Mouse (Mus musculus) myocyte (in vitro differentiated cells): ENCODE results near the gene Ulk3.

Experiments used
- CEBPB ChIP-seq: IDR thresholded peaks from 2 replicates; pipeline ENCODE4 v1.6.1; 2011; ENCODE audit warnings: mild to moderate bottlenecking, moderate library complexity; ENCODE audit not compliant: poor library complexity, insufficient read depth, severe bottlenecking
- E2F4 ChIP-seq: IDR thresholded peaks from one replicate; pipeline ENCODE4 v1.6.1; 2011; ENCODE audit warnings: mild to moderate bottlenecking, control low read depth, moderate library complexity; ENCODE audit not compliant: insufficient read depth
- MAX ChIP-seq: IDR thresholded peaks from one replicate; pipeline ENCODE4 v1.6.1; 2011; ENCODE audit warnings: low read depth, mild to moderate bottlenecking, control low read depth
- MYOG ChIP-seq, 3 experiments: IDR thresholded peaks; one replicate each; pipeline ENCODE4 v1.6.1; 2011; ENCODE audit warnings: control low read depth in 2 of 3, low read depth in 2 of 3, mild to moderate bottlenecking in 2 of 3; ENCODE audit not compliant: insufficient read length in 2 of 3, control insufficient read depth in 1 of 3, insufficient read depth in 1 of 3
- POLR2A ChIP-seq: IDR thresholded peaks from one replicate; pipeline ENCODE4 v1.6.1; 2011; ENCODE audit warnings: low read depth, mild to moderate bottlenecking, control low read depth, moderate library complexity; ENCODE audit not compliant: insufficient read length
- POLR2AphosphoS2 ChIP-seq: IDR thresholded peaks from one replicate; pipeline ENCODE4 v1.6.1; 2011; ENCODE audit warnings: low read depth, control low read depth; ENCODE audit not compliant: insufficient read length
- REST ChIP-seq: IDR thresholded peaks from one replicate; pipeline ENCODE4 v1.6.1; 2011; ENCODE audit warnings: mild to moderate bottlenecking, control low read depth, moderate library complexity; ENCODE audit not compliant: insufficient read depth, insufficient read length
- SRF ChIP-seq: IDR thresholded peaks from one replicate; pipeline ENCODE4 v1.6.1; 2011; ENCODE audit warnings: low read depth; ENCODE audit not compliant: control insufficient read depth, insufficient read length
- TCF12 ChIP-seq: IDR thresholded peaks from one replicate; pipeline ENCODE4 v1.6.1; 2011; ENCODE audit warnings: mild to moderate bottlenecking, control low read depth; ENCODE audit not compliant: poor library complexity, insufficient read depth, severe bottlenecking
- USF1 ChIP-seq: IDR thresholded peaks from one replicate; pipeline ENCODE4 v1.6.1; 2011; ENCODE audit warnings: low read depth, mild to moderate bottlenecking, control low read depth, moderate library complexity

DNA sequence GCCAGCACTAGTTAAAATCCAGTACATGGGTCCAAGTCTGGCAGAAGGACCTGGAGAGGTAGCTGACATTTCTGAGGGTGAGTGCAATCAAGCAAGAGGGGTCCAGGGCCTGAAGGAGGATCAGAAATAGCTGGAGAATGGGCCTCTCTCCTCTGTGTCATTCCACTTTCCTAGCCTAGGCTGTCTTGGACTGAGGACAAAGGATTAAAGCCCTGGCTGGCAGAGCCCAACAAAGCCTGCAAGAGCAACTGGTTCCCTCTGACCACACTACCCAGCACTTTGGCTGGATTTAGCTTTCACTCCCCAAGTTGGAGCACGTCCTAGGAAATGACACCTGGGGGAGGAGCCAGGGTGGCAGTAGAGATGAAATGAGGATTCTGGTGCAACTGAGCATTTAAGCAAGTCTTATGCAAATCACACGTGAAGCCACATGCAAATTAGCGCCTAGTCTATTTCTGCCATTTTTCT, 21.1 kb downstream of the Ulk3 start:
- TF ChIP-seq POLR2A (no peak), E2F4 (no peak), TCF12 (no peak), SRF (no peak), POLR2AphosphoS2 (no peak), USF1 (no peak), CEBPB (no peak), MAX (no peak), REST (no peak), MYOG (IDR thresholded peaks at IDR 0.05; ENCODE audit: control insufficient read depth in 1 of 3, insufficient read depth in 1 of 3, insufficient read length in 2 of 3, low read depth in 2 of 3) (peak in 2 of 3 experiments; percentile 40 to 63)
